7 mouse cellular contexts compared by ENCODE assay signal in the genomic region with DNA sequence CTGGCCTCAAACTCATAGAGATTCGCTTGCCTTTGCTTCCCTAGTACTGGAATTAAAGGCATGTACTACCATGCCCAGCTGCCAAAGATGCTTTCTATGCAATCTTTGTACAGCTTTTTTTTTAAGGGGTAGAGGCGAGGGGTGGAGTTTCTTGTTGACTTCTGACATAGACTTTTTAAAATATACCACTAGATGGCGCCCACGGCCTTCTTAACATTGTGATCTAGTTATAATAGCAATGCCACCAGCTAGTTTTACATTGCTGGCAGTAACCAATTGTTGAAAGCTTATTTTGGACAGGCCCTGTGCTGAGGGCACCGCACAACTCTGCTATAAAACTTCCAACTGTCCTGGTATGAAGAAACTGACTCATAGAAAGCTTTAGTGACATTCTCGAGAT. TPM values are rescaled to one million over a fixed set of nuclear protein-coding genes. Genes with fewer than 3 reads are reported as not detected.
A peak's percentile ranks its signal among the peaks of the same experiment; 100 is the strongest.
DNase-seq lines count a peak whose midpoint lies in the region; ATAC-seq and TF ChIP-seq lines count a peak whose summit lies in the region.

No protein-coding gene starts in this region.

- TF ChIP-seq POLR2A in cerebellum, adult 2 months (IDR thresholded peaks at IDR 0.05; ENCODE audit: borderline replicate concordance, insufficient read depth, low read length): no peak

- no peaks in the 10 kb centered on the region for H3K4me1 ChIP-seq in ES-E14 (ENCODE audit: control insufficient read depth in 2 of 2, insufficient read depth in 2 of 2, low read length in 2 of 2, poor library complexity in 1 of 2)
- no peaks in the 10 kb centered on the region for H3K4me1 ChIP-seq in cerebellum, adult 2 months (ENCODE audit: control insufficient read depth, insufficient read depth, low read length)
- H3K4me1 ChIP-seq in forebrain, embryonic 16.5 days (replicated peaks; ENCODE audit: control insufficient read depth, insufficient read depth, low read length): no peaks in the 10 kb centered on the region
- no peaks in the 10 kb centered on the region for H3K4me1 ChIP-seq in intestine, postnatal 0 days (replicated peaks; ENCODE audit: control insufficient read depth, insufficient read depth, low read length)

- no peak overlapping the region for H3K4me3 ChIP-seq in ES-E14 (ENCODE audit: insufficient read depth in 1 of 2, low read depth in 1 of 2, low read length in 2 of 2, poor library complexity in 1 of 2, severe bottlenecking in 1 of 2)
- H3K4me3 ChIP-seq in cerebellum, adult 2 months (replicated peaks; ENCODE audit: insufficient read depth, low read depth, low read length): no peak overlapping the region
- H3K4me3 ChIP-seq in forebrain, embryonic 16.5 days (replicated peaks; ENCODE audit: low read length): no peak overlapping the region
- no peak overlapping the region for H3K4me3 ChIP-seq in intestine, postnatal 0 days (ENCODE audit: low read depth, low read length)

- peak; percentile 90 for DNase-seq in CD4-positive, CD25-positive, alpha-beta regulatory T cell, adult 2 months (ENCODE audit: low read depth, low spot score)
- DNase-seq in ES-E14 (ENCODE audit: low read depth, low spot score): peak; percentile 64
- peak in 1 of 2 experiments; percentile 41 for DNase-seq in cerebellum, adult 2 months
- DNase-seq in lung, adult 18-20 months: peak; percentile 33 to 71

- peak; percentile 32; the same call in 1 of the 2 replicates for TF ChIP-seq CTCF in cerebellum, adult 2 months (IDR thresholded peaks at IDR 0.05; ENCODE audit: borderline replicate concordance, insufficient read depth, low read depth, low read length)
- TF ChIP-seq CTCF in intestine, postnatal 0 days (IDR thresholded peaks at IDR 0.05; ENCODE audit: low read depth): peak; percentile 78

- no peaks in the 10 kb centered on the region for H3K36me3 ChIP-seq in ES-E14 (ENCODE audit: control insufficient read depth, insufficient read depth, low read length, poor library complexity, severe bottlenecking)
- no peaks in the 10 kb centered on the region for H3K36me3 ChIP-seq in forebrain, embryonic 16.5 days (ENCODE audit: control insufficient read depth, insufficient read depth)
- peaks cover 30% of the 10 kb centered on the region for H3K36me3 ChIP-seq in intestine, postnatal 0 days (ENCODE audit: control insufficient read depth, insufficient read depth)

- 19% methylated on average over 6 of the region's 6 CpGs for WGBS in cerebellum, adult 2 months
- WGBS in forebrain, embryonic 16.5 days: 21% methylated on average over 6 of the region's 6 CpGs
- WGBS in intestine, postnatal 0 days: 15% methylated on average over 6 of the region's 6 CpGs

- peak; percentile 80 for ATAC-seq in forebrain, embryonic 16.5 days
- peak; percentile 18; the same call in 1 of the 2 replicates for ATAC-seq in intestine, postnatal 0 days
- peak; percentile 69 for ATAC-seq in neutrophil, adult 5-6 weeks (ENCODE audit: extremely low read depth, insufficient number of reproducible peaks, low FRiP score, poor library complexity, severe bottlenecking)

- H3K9ac ChIP-seq in ES-E14 (ENCODE audit: insufficient read depth, low read depth, low read length, poor library complexity, severe bottlenecking): no peak overlapping the region
- no peak overlapping the region for H3K9ac ChIP-seq in forebrain, embryonic 16.5 days (replicated peaks; ENCODE audit: low read depth, low read length)
- no peak overlapping the region for H3K9ac ChIP-seq in intestine, postnatal 0 days (ENCODE audit: low read depth, low read length)

- no peak overlapping the region for H3K4me2 ChIP-seq in forebrain, embryonic 16.5 days (ENCODE audit: low read length)
- H3K4me2 ChIP-seq in intestine, postnatal 0 days (replicated peaks; ENCODE audit: low read depth): peak overlapping the region; percentile 21

- no peak overlapping the region for H3K27ac ChIP-seq in ES-E14 (ENCODE audit: insufficient read depth, low read depth, low read length, poor library complexity, severe bottlenecking)
- no peak overlapping the region for H3K27ac ChIP-seq in cerebellum, adult 2 months (ENCODE audit: insufficient read depth, low read length)
- H3K27ac ChIP-seq in forebrain, embryonic 16.5 days (ENCODE audit: low read length): no peak overlapping the region
- no peak overlapping the region for H3K27ac ChIP-seq in intestine, postnatal 0 days (ENCODE audit: low read depth, low read length)

- no peaks in the 10 kb centered on the region for H3K9me3 ChIP-seq in ES-E14 (ENCODE audit: control insufficient read depth, insufficient read depth, low read depth, low read length)
- H3K9me3 ChIP-seq in forebrain, embryonic 16.5 days (ENCODE audit: control insufficient read depth, low read length): no peaks in the 10 kb centered on the region
- H3K9me3 ChIP-seq in intestine, postnatal 0 days (ENCODE audit: control insufficient read depth): no peaks in the 10 kb centered on the region

- in situ Hi-C loops in ES-E14 (cut with MboI; ENCODE audit: low sequenced_read_pairs in 2 of 2, unreplicated experiment in 2 of 2): loop anchor here (5.0 to 10.0 kb wide), 2 partner anchors 241 to 248 kb away; no protein-coding TSS in a partner anchor

- H3K27me3 ChIP-seq in cerebellum, adult 2 months (ENCODE audit: control insufficient read depth, insufficient read depth, low read length): no peaks in the 10 kb centered on the region
- H3K27me3 ChIP-seq in forebrain, embryonic 16.5 days (replicated peaks; ENCODE audit: control insufficient read depth, insufficient read depth, low read length): no peaks in the 10 kb centered on the region
- no peaks in the 10 kb centered on the region for H3K27me3 ChIP-seq in intestine, postnatal 0 days (replicated peaks; ENCODE audit: control insufficient read depth, insufficient read depth, low read length)

TF ChIP-seq in ES-E14, 5 proteins besides CTCF, POLR2A, EP300 and RAD21:
- TF ChIP-seq HCFC1 (IDR thresholded peaks at IDR 0.05; ENCODE audit: borderline replicate concordance, insufficient read depth, low read length): no peak
- TF ChIP-seq ZNF384 (IDR thresholded peaks at IDR 0.05; ENCODE audit: low read depth, low read length): peak; percentile 41; the same call in 1 of the 2 replicates
- TF ChIP-seq ZC3H11A (IDR thresholded peaks at IDR 0.05; ENCODE audit: borderline replicate concordance, low read depth, low read length): peak; percentile 46; the same call in 1 of the 2 replicates

RNA-seq across cellular contexts. Expression of a gene that starts 11.3 kb away (rescaled TPM):
- total RNA-seq in ES-E14 (2012; rRNA removed): 180 and 421 TPM in 2 replicates
- 22.0 and 28.4 TPM in 2 replicates for polyA plus RNA-seq in cerebellum, adult 2 months (2012; rRNA removed)
- polyA plus RNA-seq in forebrain, embryonic 16.5 days (2015; fragmentation: Nextera tagmentation; extraction: Ambion mirVana): 9.1 and 13.3 TPM in 2 replicates
- 1,651 and 1,727 TPM in 2 replicates for polyA plus RNA-seq in intestine, postnatal 0 days (2015; fragmentation: Nextera tagmentation; extraction: Ambion mirVana)
- 17.7 and 18.4 TPM in 2 replicates for total RNA-seq in neutrophil, adult 5-6 weeks (2017)

RNA-seq across cellular contexts. Expression of a gene that starts 46.4 kb away (rescaled TPM):
- total RNA-seq in ES-E14 (2012; rRNA removed): 3.1 and 3.2 TPM in 2 replicates
- 1.5 and 1.8 TPM in 2 replicates for polyA plus RNA-seq in cerebellum, adult 2 months (2012; rRNA removed)
- polyA plus RNA-seq in forebrain, embryonic 16.5 days (2015; fragmentation: Nextera tagmentation; extraction: Ambion mirVana): 0.63 and 1.5 TPM in 2 replicates
- polyA plus RNA-seq in intestine, postnatal 0 days (2015; fragmentation: Nextera tagmentation; extraction: Ambion mirVana): 14.2 and 15.6 TPM in 2 replicates
- 63.4 and 64.6 TPM in 2 replicates for total RNA-seq in neutrophil, adult 5-6 weeks (2017)

RNA-seq across cellular contexts. Expression of a gene that starts 52.0 kb away (rescaled TPM):
- total RNA-seq in ES-E14 (2012; rRNA removed): 2.6 and 5.1 TPM in 2 replicates
- 15.8 and 17.9 TPM in 2 replicates for polyA plus RNA-seq in cerebellum, adult 2 months (2012; rRNA removed)
- 10.0 and 11.7 TPM in 2 replicates for polyA plus RNA-seq in forebrain, embryonic 16.5 days (2015; fragmentation: Nextera tagmentation; extraction: Ambion mirVana)
- 14.8 and 16.8 TPM in 2 replicates for polyA plus RNA-seq in intestine, postnatal 0 days (2015; fragmentation: Nextera tagmentation; extraction: Ambion mirVana)
- 35.0 and 39.2 TPM in 2 replicates for total RNA-seq in neutrophil, adult 5-6 weeks (2017)

Comparison
In these comparisons a context has a peak if more than half of its experiments do, and no peak if none do; other contexts are left out.
1. ATAC-seq: peak in every context shown above with its lines; median percentile 80 in forebrain, embryonic 16.5 days; 69 in neutrophil, adult 5-6 weeks; 18 in intestine, postnatal 0 days.
2. RNA of a gene that starts 11.3 kb away (polyA plus RNA-seq): 1,651 to 1,727 TPM in intestine, postnatal 0 days; 22.0 to 28.4 TPM in cerebellum, adult 2 months and 9.1 to 13.3 TPM in forebrain, embryonic 16.5 days; every median in the first group is over 10 times any median in the second.